Mouse (Mus musculus): Measurements from ENCODE around the gene Cntrl. TPM values are rescaled to one million over a fixed set of nuclear protein-coding genes. Genes with fewer than 3 reads are reported as not detected.

Cntrl gene
- polyA plus RNA-seq, 1 experiment from 2014 or later, result 16.3 TPM

GRCm38 (mm10) chr2:35175281-35176065, 66.2 kb downstream of the Cntrl start:
- Histone ChIP-seq H3K27ac (ENCODE audit: low read length) (no peak overlapping the region), H3K9me3 (ENCODE audit: control insufficient read depth, low read length) (no peaks in the 10 kb centered on the region), H3K9ac (replicated peaks; ENCODE audit: low read depth, low read length) (no peak overlapping the region), H3K4me3 (replicated peaks; ENCODE audit: low read length) (no peak overlapping the region), H3K36me3 (ENCODE audit: control insufficient read depth, insufficient read depth) (peaks cover 35% of the 10 kb centered on the region), H3K4me1 (replicated peaks; ENCODE audit: control insufficient read depth, insufficient read depth, low read length) (no peaks in the 10 kb centered on the region), H3K4me2 (ENCODE audit: low read length) (no peak overlapping the region), H3K27me3 (replicated peaks; ENCODE audit: control insufficient read depth, insufficient read depth, low read length) (no peaks in the 10 kb centered on the region)
- WGBS, result 94% methylated on average over 12 of the region's 12 CpGs
- ATAC-seq, result no peak

GRCm38 (mm10) chr2:35178153-35178552, 68.9 kb downstream of the Cntrl start:
- Histone ChIP-seq H3K4me3 (replicated peaks; ENCODE audit: low read length) (no peak overlapping the region), H3K27ac (ENCODE audit: low read length) (no peak overlapping the region), H3K9me3 (ENCODE audit: control insufficient read depth, low read length) (no peaks in the 10 kb centered on the region), H3K36me3 (ENCODE audit: control insufficient read depth, insufficient read depth) (peaks cover 32% of the 10 kb centered on the region), H3K9ac (replicated peaks; ENCODE audit: low read depth, low read length) (no peak overlapping the region), H3K27me3 (replicated peaks; ENCODE audit: control insufficient read depth, insufficient read depth, low read length) (no peaks in the 10 kb centered on the region), H3K4me1 (replicated peaks; ENCODE audit: control insufficient read depth, insufficient read depth, low read length) (no peaks in the 10 kb centered on the region), H3K4me2 (ENCODE audit: low read length) (no peak overlapping the region)
- ATAC-seq, result no peak
- WGBS, result 89% methylated on average over 3 of the region's 3 CpGs

- no peak overlapping the region for H3K4me3 ChIP-seq (replicated peaks; ENCODE audit: low read length)
- peaks cover 12% of the 10 kb centered on the region for H3K36me3 ChIP-seq (ENCODE audit: control insufficient read depth, insufficient read depth)
- no peak overlapping the region for H3K27ac ChIP-seq (ENCODE audit: low read length)
- no peaks in the 10 kb centered on the region for H3K9me3 ChIP-seq (ENCODE audit: control insufficient read depth, low read length)
- no peak overlapping the region for H3K9ac ChIP-seq (replicated peaks; ENCODE audit: low read depth, low read length)
- no peaks in the 10 kb centered on the region for H3K27me3 ChIP-seq (replicated peaks; ENCODE audit: control insufficient read depth, insufficient read depth, low read length)
- no peaks in the 10 kb centered on the region for H3K4me1 ChIP-seq (replicated peaks; ENCODE audit: control insufficient read depth, insufficient read depth, low read length)
- ATAC-seq, result no peak
- 91% methylated on average over 6 of the region's 6 CpGs for whole genome bisulfite sequencing
- H3K4me2 ChIP-seq (ENCODE audit: low read length), result no peak overlapping the region
These were observed 73.9 kb downstream of the Cntrl start for GRCm38 (mm10) chr2:35183115-35183673.

GRCm38 (mm10) chr2:35188929-35189328, 79.6 kb downstream of the Cntrl start:
- 87% methylated on average over 5 of the region's 5 CpGs for WGBS
- H3K4me3 ChIP-seq (replicated peaks; ENCODE audit: low read length), result no peak overlapping the region
- H3K27me3 ChIP-seq (replicated peaks; ENCODE audit: control insufficient read depth, insufficient read depth, low read length), result no peaks in the 10 kb centered on the region
- H3K4me2 ChIP-seq (ENCODE audit: low read length), result no peak overlapping the region
- no peak for ATAC-seq
- H3K36me3 ChIP-seq (ENCODE audit: control insufficient read depth, insufficient read depth), result peaks cover 9% of the 10 kb centered on the region
- H3K9ac ChIP-seq (replicated peaks; ENCODE audit: low read depth, low read length), result no peak overlapping the region
- no peaks in the 10 kb centered on the region for H3K9me3 ChIP-seq (ENCODE audit: control insufficient read depth, low read length)
- no peaks in the 10 kb centered on the region for H3K4me1 ChIP-seq (replicated peaks; ENCODE audit: control insufficient read depth, insufficient read depth, low read length)
- H3K27ac ChIP-seq (ENCODE audit: low read length), result no peak overlapping the region

GRCm38 (mm10) chr2:35193976-35194375, 84.7 kb downstream of the Cntrl start:
- no peaks in the 10 kb centered on the region for H3K9me3 ChIP-seq (ENCODE audit: control insufficient read depth, low read length)
- peaks cover 4% of the 10 kb centered on the region for H3K36me3 ChIP-seq (ENCODE audit: control insufficient read depth, insufficient read depth)
- WGBS, result 79% methylated on average over 1 of the region's 1 CpGs
- H3K4me2 ChIP-seq (ENCODE audit: low read length), result no peak overlapping the region
- H3K9ac ChIP-seq (replicated peaks; ENCODE audit: low read depth, low read length), result no peak overlapping the region
- no peak overlapping the region for H3K4me3 ChIP-seq (replicated peaks; ENCODE audit: low read length)
- no peak overlapping the region for H3K27ac ChIP-seq (ENCODE audit: low read length)
- ATAC-seq, result no peak
- no peaks in the 10 kb centered on the region for H3K27me3 ChIP-seq (replicated peaks; ENCODE audit: control insufficient read depth, insufficient read depth, low read length)
- peaks cover 8% of the 10 kb centered on the region for H3K4me1 ChIP-seq (replicated peaks; ENCODE audit: control insufficient read depth, insufficient read depth, low read length)

GRCm38 (mm10) chr2:35195626-35196544, 86.6 kb downstream of the Cntrl start:
- Histone ChIP-seq H3K36me3 (ENCODE audit: control insufficient read depth, insufficient read depth) (no peaks in the 10 kb centered on the region), H3K4me1 (replicated peaks; ENCODE audit: control insufficient read depth, insufficient read depth, low read length) (peaks cover 15% of the 10 kb centered on the region), H3K27ac (ENCODE audit: low read length) (no peak overlapping the region), H3K9ac (replicated peaks; ENCODE audit: low read depth, low read length) (no peak overlapping the region), H3K4me3 (replicated peaks; ENCODE audit: low read length) (no peak overlapping the region), H3K27me3 (replicated peaks; ENCODE audit: control insufficient read depth, insufficient read depth, low read length) (no peaks in the 10 kb centered on the region), H3K4me2 (ENCODE audit: low read length) (no peak overlapping the region), H3K9me3 (ENCODE audit: control insufficient read depth, low read length) (no peaks in the 10 kb centered on the region)
- ATAC-seq, result no peak
- WGBS, result 83% methylated on average over 6 of the region's 6 CpGs

GRCm38 (mm10) chr2:35199541-35199940, 90.2 kb downstream of the Cntrl start:
- Histone ChIP-seq H3K4me2 (ENCODE audit: low read length) (peak overlapping the region; percentile 67), H3K27me3 (replicated peaks; ENCODE audit: control insufficient read depth, insufficient read depth, low read length) (no peaks in the 10 kb centered on the region), H3K9me3 (ENCODE audit: control insufficient read depth, low read length) (no peaks in the 10 kb centered on the region), H3K27ac (ENCODE audit: low read length) (no peak overlapping the region), H3K36me3 (ENCODE audit: control insufficient read depth, insufficient read depth) (no peaks in the 10 kb centered on the region), H3K9ac (replicated peaks; ENCODE audit: low read depth, low read length) (peak overlapping the region; percentile 97), H3K4me1 (replicated peaks; ENCODE audit: control insufficient read depth, insufficient read depth, low read length) (peaks cover 18% of the 10 kb centered on the region), H3K4me3 (replicated peaks; ENCODE audit: low read length) (peak overlapping the region; percentile 65)
- 9% methylated on average over 5 of the region's 5 CpGs for WGBS
- ATAC-seq, result no peak

GRCm38 (mm10) chr2:35199971-35200897, 90.9 kb downstream of the Cntrl start:
- H3K36me3 ChIP-seq (ENCODE audit: control insufficient read depth, insufficient read depth), result no peaks in the 10 kb centered on the region
- ATAC-seq, result peak; percentile 65
- no peaks in the 10 kb centered on the region for H3K27me3 ChIP-seq (replicated peaks; ENCODE audit: control insufficient read depth, insufficient read depth, low read length)
- peaks cover 18% of the 10 kb centered on the region for H3K4me1 ChIP-seq (replicated peaks; ENCODE audit: control insufficient read depth, insufficient read depth, low read length)
- peak overlapping the region; percentile 98 for H3K27ac ChIP-seq (ENCODE audit: low read length)
- no peaks in the 10 kb centered on the region for H3K9me3 ChIP-seq (ENCODE audit: control insufficient read depth, low read length)
- peak overlapping the region; percentile 67 for H3K4me2 ChIP-seq (ENCODE audit: low read length)
- peak overlapping the region; percentile 97 for H3K9ac ChIP-seq (replicated peaks; ENCODE audit: low read depth, low read length)
- peak overlapping the region; percentile 65 for H3K4me3 ChIP-seq (replicated peaks; ENCODE audit: low read length)
- under 1% methylated on average over 78 of the region's 90 CpGs for WGBS

All from forebrain, embryonic 16.5 days (tissue).